Mouse (Mus musculus) frontal cortex, postnatal 14 days (tissue): Measurements from ENCODE around the gene Sae1.

ENCODE experiments used
- DNase-seq, 2 experiments: peaks; one replicate each; pipeline ENCODE4 v3.0.0; 2022; ENCODE audit warnings: low spot score in 2 of 2

Gene Sae1

GRCm38 (mm10) chr7:16387160-16388041 lies at the start of gene Sae1:
TSS of gene Sae1 (minus strand) at chr7:16387806.
- DNase-seq = peak; percentile 94 to 95

GRCm38 (mm10) chr7:16435088-16435487 lies 47.5 kb upstream of the Sae1 start:
- DNase-seq = no peak

GRCm38 (mm10) chr7:16433352-16433971 lies 45.9 kb upstream of the Sae1 start:
- DNase-seq = no peak

- peak in 1 of 2 experiments; percentile 47 for DNase-seq
These were observed 38.6 kb upstream of the Sae1 start for GRCm38 (mm10) chr7:16426129-16426729.

- no peak for DNase-seq
These were observed 38.1 kb upstream of the Sae1 start for GRCm38 (mm10) chr7:16425721-16426120.

- DNase-seq = no peak
These were observed 36.1 kb upstream of the Sae1 start for GRCm38 (mm10) chr7:16423731-16424130.

GRCm38 (mm10) chr7:16422222-16422856 lies 34.7 kb upstream of the Sae1 start:
- DNase-seq = no peak

- DNase-seq = no peak
These were observed 33.0 kb upstream of the Sae1 start for GRCm38 (mm10) chr7:16420493-16421118.

GRCm38 (mm10) chr7:16418713-16419112 lies 31.1 kb upstream of the Sae1 start:
- no peak for DNase-seq

- no peak for DNase-seq
These were observed 29.6 kb upstream of the Sae1 start for GRCm38 (mm10) chr7:16417141-16417771.

- no peak for DNase-seq
These were observed 27.8 kb upstream of the Sae1 start for GRCm38 (mm10) chr7:16415426-16415825.

GRCm38 (mm10) chr7:16412930-16413329 lies 25.3 kb upstream of the Sae1 start:
- DNase-seq = no peak

GRCm38 (mm10) chr7:16412220-16412896 lies 24.8 kb upstream of the Sae1 start:
- DNase-seq = no peak

- no peak for DNase-seq
These were observed 23.5 kb upstream of the Sae1 start for GRCm38 (mm10) chr7:16411100-16411499.

- DNase-seq = no peak
These were observed 19.4 kb upstream of the Sae1 start for GRCm38 (mm10) chr7:16406978-16407377.

GRCm38 (mm10) chr7:16405516-16406351 lies 18.1 kb upstream of the Sae1 start:
- peak in 1 of 2 experiments; percentile 46 for DNase-seq

GRCm38 (mm10) chr7:16405073-16405455 lies 17.5 kb upstream of the Sae1 start:
- no peak for DNase-seq

- no peak for DNase-seq
These were observed 16.9 kb upstream of the Sae1 start for GRCm38 (mm10) chr7:16404315-16405072.
